Mouse (Mus musculus): ENCODE measurements at regions not wholly inside any gene's neighbourhood (a gene's known extent, or its start where the extent isn't known, plus 50 kb on each side); places are given as distances from the start of the nearest gene placed in this dataset.
A peak's percentile ranks its signal among the peaks of the same experiment; 100 is the strongest.

DNA sequence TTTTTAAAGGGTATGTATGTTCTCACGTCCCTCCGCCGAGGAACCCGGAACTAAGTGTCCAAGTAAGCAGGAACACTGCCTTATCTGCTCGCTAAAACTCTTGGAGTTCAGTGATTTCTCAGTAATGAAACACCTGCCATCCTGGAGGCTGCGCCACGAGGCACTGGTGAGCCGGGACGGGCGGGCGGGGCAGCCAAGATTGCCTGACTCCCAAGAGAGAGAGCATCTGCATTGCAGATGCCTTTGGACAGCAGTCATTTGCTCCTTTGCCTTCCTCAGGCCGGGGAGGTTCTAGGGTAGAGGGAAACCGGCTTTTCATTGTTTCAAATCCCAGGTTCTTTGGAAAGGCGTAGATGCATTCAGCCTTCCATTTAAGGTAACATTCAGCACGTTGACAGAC lies 450.8 kb downstream of the Zfp704 start:
- no peaks in the 10 kb centered on the region for H3K79me2 ChIP-seq (ENCODE audit: control insufficient read depth, insufficient read depth)
- TF ChIP-seq FOSL1 (IDR thresholded peaks at IDR 0.05; ENCODE audit: insufficient read depth, low read length, poor library complexity, severe bottlenecking) (no peak), MYOD1 (IDR thresholded peaks at IDR 0.05; ENCODE audit: control insufficient read depth, insufficient read length, low read depth) (no peak), MYOG (IDR thresholded peaks at IDR 0.05; ENCODE audit: control insufficient read depth, extremely low read depth, insufficient read length) (no peak), USF1 (IDR thresholded peaks at IDR 0.05; ENCODE audit: low read depth) (no peak), CTCF (IDR thresholded peaks at IDR 0.05; ENCODE audit: control insufficient read depth, insufficient read depth, insufficient read length) (no peak), CEBPB (IDR thresholded peaks at IDR 0.05; ENCODE audit: low read depth) (no peak), MAX (IDR thresholded peaks at IDR 0.05) (no peak)
- H3K4me3 ChIP-seq (ENCODE audit: insufficient read depth, poor library complexity, severe bottlenecking), result no peak overlapping the region
- no peak overlapping the region for H3ac ChIP-seq (ENCODE audit: control insufficient read depth, insufficient read length, low read depth)
- H3K36me3 ChIP-seq (ENCODE audit: control insufficient read depth, insufficient read depth), result no peaks in the 10 kb centered on the region
- no peaks in the 10 kb centered on the region for H3K79me3 ChIP-seq (ENCODE audit: low read depth)
- no peaks in the 10 kb centered on the region for H3K27me3 ChIP-seq (ENCODE audit: control insufficient read depth, insufficient read depth, insufficient read length)

DNA sequence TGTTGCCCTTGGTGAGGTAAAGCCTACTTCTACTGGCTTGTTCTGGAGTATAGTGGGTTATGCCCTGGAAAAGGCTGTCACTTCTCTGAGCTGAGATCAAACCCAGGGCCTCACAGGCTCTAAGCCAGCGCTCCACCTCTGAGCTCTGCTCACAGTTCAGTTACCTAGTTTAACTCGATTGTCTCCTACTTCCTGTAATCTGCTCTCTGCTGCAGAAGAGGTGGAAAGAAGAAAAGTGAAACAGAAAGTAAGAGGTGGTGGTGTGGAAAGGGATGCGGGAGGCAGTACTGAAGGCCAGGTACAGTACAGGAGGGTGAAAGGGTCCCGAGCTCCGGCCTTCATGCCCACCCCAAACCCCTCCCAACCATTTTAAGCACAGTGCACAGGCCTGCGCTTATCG lies 455.7 kb downstream of the Zfp704 start:
- Histone ChIP-seq H3K27me3 (ENCODE audit: control insufficient read depth, insufficient read depth, insufficient read length) (no peaks in the 10 kb centered on the region), H3K36me3 (ENCODE audit: control insufficient read depth, insufficient read depth) (no peaks in the 10 kb centered on the region)
- TF ChIP-seq MYOD1 (IDR thresholded peaks at IDR 0.05; ENCODE audit: control insufficient read depth, insufficient read length, low read depth) (no peak), MYOG (IDR thresholded peaks at IDR 0.05; ENCODE audit: control insufficient read depth, extremely low read depth, insufficient read length) (no peak), FOSL1 (IDR thresholded peaks at IDR 0.05; ENCODE audit: insufficient read depth, low read length, poor library complexity, severe bottlenecking) (no peak), CTCF (IDR thresholded peaks at IDR 0.05; ENCODE audit: control insufficient read depth, insufficient read depth, insufficient read length) (no peak), USF1 (IDR thresholded peaks at IDR 0.05; ENCODE audit: low read depth) (no peak), MAX (IDR thresholded peaks at IDR 0.05) (no peak), CEBPB (IDR thresholded peaks at IDR 0.05; ENCODE audit: low read depth) (no peak)

DNA sequence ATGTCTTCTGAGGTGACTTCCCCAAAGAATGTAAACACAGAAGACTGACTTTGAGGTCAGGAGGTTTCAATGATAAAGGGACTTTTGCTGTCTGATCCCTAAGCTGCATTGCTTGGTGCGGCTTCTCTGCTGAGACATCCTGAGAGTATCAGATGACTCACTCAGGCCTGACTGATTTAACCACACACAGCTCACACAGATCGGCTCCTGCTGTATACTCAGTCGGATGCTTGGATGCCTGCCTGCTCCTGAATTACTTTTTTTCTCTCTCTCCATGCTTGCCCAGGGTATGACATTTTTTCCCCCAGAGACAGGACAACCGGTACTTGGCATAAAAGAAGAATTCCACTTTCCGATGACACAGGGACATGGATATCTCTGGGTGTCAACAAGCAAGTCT lies 456.2 kb downstream of the Zfp704 start:
- TF ChIP-seq CEBPB (IDR thresholded peaks at IDR 0.05; ENCODE audit: low read depth), result no peak
- TF ChIP-seq MYOG (IDR thresholded peaks at IDR 0.05; ENCODE audit: control insufficient read depth, extremely low read depth, insufficient read length), result no peak
- TF ChIP-seq USF1 (IDR thresholded peaks at IDR 0.05; ENCODE audit: low read depth), result peak; percentile 2
- TF ChIP-seq FOSL1 (IDR thresholded peaks at IDR 0.05; ENCODE audit: insufficient read depth, low read length, poor library complexity, severe bottlenecking), result peak; percentile 60
- TF ChIP-seq CTCF (IDR thresholded peaks at IDR 0.05; ENCODE audit: control insufficient read depth, insufficient read depth, insufficient read length), result no peak
- peak; percentile 65 for TF ChIP-seq MAX (IDR thresholded peaks at IDR 0.05)
- TF ChIP-seq MYOD1 (IDR thresholded peaks at IDR 0.05; ENCODE audit: control insufficient read depth, insufficient read length, low read depth), result peak; percentile 51
- no peak overlapping the region for H3K4me3 ChIP-seq (ENCODE audit: insufficient read depth, poor library complexity, severe bottlenecking)
- no peak overlapping the region for H3ac ChIP-seq (ENCODE audit: control insufficient read depth, insufficient read length, low read depth)
- no peaks in the 10 kb centered on the region for H3K36me3 ChIP-seq (ENCODE audit: control insufficient read depth, insufficient read depth)
- H3K79me2 ChIP-seq (ENCODE audit: control insufficient read depth, insufficient read depth), result no peaks in the 10 kb centered on the region
- no peaks in the 10 kb centered on the region for H3K27me3 ChIP-seq (ENCODE audit: control insufficient read depth, insufficient read depth, insufficient read length)
- H3K79me3 ChIP-seq (ENCODE audit: low read depth), result no peaks in the 10 kb centered on the region

More for the DNA sequence above, 455.7 kb downstream of the Zfp704 start:
- no peaks in the 10 kb centered on the region for H3K79me2 ChIP-seq (ENCODE audit: control insufficient read depth, insufficient read depth)
- H3K79me3 ChIP-seq (ENCODE audit: low read depth), result no peaks in the 10 kb centered on the region
- no peak overlapping the region for H3K4me3 ChIP-seq (ENCODE audit: insufficient read depth, poor library complexity, severe bottlenecking)
- H3ac ChIP-seq (ENCODE audit: control insufficient read depth, insufficient read length, low read depth), result peak overlapping the region; percentile 13

DNA sequence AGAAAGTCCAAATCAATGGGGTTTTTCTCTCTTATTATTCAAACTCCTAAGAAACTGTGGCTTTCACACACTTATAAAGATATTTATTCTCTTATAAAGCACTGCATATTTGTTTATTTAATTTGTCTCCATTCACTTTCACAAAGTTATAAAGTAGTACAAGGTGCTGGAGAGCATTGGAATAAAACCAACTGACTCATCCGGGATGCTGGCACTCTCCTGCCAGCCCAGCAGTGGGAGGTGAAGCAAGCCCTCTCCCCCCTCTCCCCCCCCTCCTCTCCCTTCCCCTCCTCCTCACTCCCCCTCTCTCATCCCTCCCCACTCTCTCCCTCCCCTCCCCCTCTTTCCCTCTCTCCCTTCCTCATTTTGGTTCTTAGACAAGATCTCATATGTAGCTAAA lies 457.6 kb downstream of the Zfp704 start:
- Histone ChIP-seq H3K79me3 (ENCODE audit: low read depth) (no peaks in the 10 kb centered on the region), H3K4me3 (ENCODE audit: insufficient read depth, poor library complexity, severe bottlenecking) (no peak overlapping the region), H3K36me3 (ENCODE audit: control insufficient read depth, insufficient read depth) (no peaks in the 10 kb centered on the region), H3K79me2 (ENCODE audit: control insufficient read depth, insufficient read depth) (no peaks in the 10 kb centered on the region), H3ac (ENCODE audit: control insufficient read depth, insufficient read length, low read depth) (no peak overlapping the region), H3K27me3 (ENCODE audit: control insufficient read depth, insufficient read depth, insufficient read length) (no peaks in the 10 kb centered on the region)
- TF ChIP-seq MAX (IDR thresholded peaks at IDR 0.05) (no peak), USF1 (IDR thresholded peaks at IDR 0.05; ENCODE audit: low read depth) (no peak), MYOG (IDR thresholded peaks at IDR 0.05; ENCODE audit: control insufficient read depth, extremely low read depth, insufficient read length) (no peak), CTCF (IDR thresholded peaks at IDR 0.05; ENCODE audit: control insufficient read depth, insufficient read depth, insufficient read length) (no peak), MYOD1 (IDR thresholded peaks at IDR 0.05; ENCODE audit: control insufficient read depth, insufficient read length, low read depth) (no peak), FOSL1 (IDR thresholded peaks at IDR 0.05; ENCODE audit: insufficient read depth, low read length, poor library complexity, severe bottlenecking) (no peak), CEBPB (IDR thresholded peaks at IDR 0.05; ENCODE audit: low read depth) (no peak)

DNA sequence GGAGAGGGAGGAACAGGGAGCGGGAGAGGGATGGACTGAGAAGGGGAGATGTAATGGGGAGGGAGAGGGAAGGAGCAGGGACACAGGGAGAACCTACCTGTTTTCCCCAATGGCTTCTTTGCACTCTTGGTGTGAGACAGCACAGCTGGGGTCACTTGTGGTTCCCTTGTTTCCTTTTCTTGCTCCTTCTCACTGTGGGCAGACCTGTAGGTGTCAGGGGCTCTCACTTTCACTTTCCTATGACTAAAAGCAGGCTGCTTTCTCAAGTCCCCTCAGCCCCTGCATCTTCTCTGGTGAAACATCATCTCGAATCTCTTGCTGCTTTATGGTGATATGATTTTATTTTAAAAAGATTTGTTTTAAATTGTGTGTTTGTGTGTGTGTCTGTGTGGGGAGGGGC lies 458.3 kb downstream of the Zfp704 start:
- Histone ChIP-seq H3K4me3 (ENCODE audit: insufficient read depth, poor library complexity, severe bottlenecking) (no peak overlapping the region), H3K36me3 (ENCODE audit: control insufficient read depth, insufficient read depth) (no peaks in the 10 kb centered on the region), H3ac (ENCODE audit: control insufficient read depth, insufficient read length, low read depth) (no peak overlapping the region), H3K79me3 (ENCODE audit: low read depth) (no peaks in the 10 kb centered on the region), H3K79me2 (ENCODE audit: control insufficient read depth, insufficient read depth) (no peaks in the 10 kb centered on the region), H3K27me3 (ENCODE audit: control insufficient read depth, insufficient read depth, insufficient read length) (no peaks in the 10 kb centered on the region)
- TF ChIP-seq MYOG (IDR thresholded peaks at IDR 0.05; ENCODE audit: control insufficient read depth, extremely low read depth, insufficient read length), result no peak
- no peak for TF ChIP-seq USF1 (IDR thresholded peaks at IDR 0.05; ENCODE audit: low read depth)
- no peak for TF ChIP-seq MAX (IDR thresholded peaks at IDR 0.05)
- no peak for TF ChIP-seq CEBPB (IDR thresholded peaks at IDR 0.05; ENCODE audit: low read depth)
- TF ChIP-seq MYOD1 (IDR thresholded peaks at IDR 0.05; ENCODE audit: control insufficient read depth, insufficient read length, low read depth), result no peak
- no peak for TF ChIP-seq CTCF (IDR thresholded peaks at IDR 0.05; ENCODE audit: control insufficient read depth, insufficient read depth, insufficient read length)
- no peak for TF ChIP-seq FOSL1 (IDR thresholded peaks at IDR 0.05; ENCODE audit: insufficient read depth, low read length, poor library complexity, severe bottlenecking)

DNA sequence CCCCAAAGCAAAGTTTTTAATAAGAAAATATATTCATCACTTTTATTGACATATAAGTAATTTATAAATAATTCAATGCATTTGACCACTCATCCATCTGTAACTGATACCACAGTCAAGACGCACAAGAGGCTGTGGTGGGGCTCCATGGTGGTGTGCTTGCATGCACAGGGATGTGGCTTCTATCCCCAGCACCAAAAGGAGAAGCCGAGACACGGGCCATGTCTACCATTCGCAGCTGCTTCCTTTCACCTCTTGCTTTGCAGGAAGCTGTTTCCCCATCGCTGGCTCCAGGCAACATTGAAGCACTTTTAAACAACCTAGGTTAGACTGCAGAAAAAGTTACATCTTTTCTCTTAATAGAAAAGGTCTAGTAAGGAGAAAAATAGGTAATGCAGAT lies 461.3 kb downstream of the Zfp704 start:
- TF ChIP-seq FOSL1 (IDR thresholded peaks at IDR 0.05; ENCODE audit: insufficient read depth, low read length, poor library complexity, severe bottlenecking) (no peak), CTCF (IDR thresholded peaks at IDR 0.05; ENCODE audit: control insufficient read depth, insufficient read depth, insufficient read length) (no peak), MYOD1 (IDR thresholded peaks at IDR 0.05; ENCODE audit: control insufficient read depth, insufficient read length, low read depth) (no peak), MAX (IDR thresholded peaks at IDR 0.05) (no peak), CEBPB (IDR thresholded peaks at IDR 0.05; ENCODE audit: low read depth) (no peak), MYOG (IDR thresholded peaks at IDR 0.05; ENCODE audit: control insufficient read depth, extremely low read depth, insufficient read length) (no peak), USF1 (IDR thresholded peaks at IDR 0.05; ENCODE audit: low read depth) (no peak)
- Histone ChIP-seq H3K4me3 (ENCODE audit: insufficient read depth, poor library complexity, severe bottlenecking) (no peak overlapping the region), H3K27me3 (ENCODE audit: control insufficient read depth, insufficient read depth, insufficient read length) (no peaks in the 10 kb centered on the region)

More for the DNA sequence above, 461.3 kb downstream of the Zfp704 start:
- Histone ChIP-seq H3K79me2 (ENCODE audit: control insufficient read depth, insufficient read depth) (no peaks in the 10 kb centered on the region), H3K79me3 (ENCODE audit: low read depth) (no peaks in the 10 kb centered on the region), H3ac (ENCODE audit: control insufficient read depth, insufficient read length, low read depth) (no peak overlapping the region), H3K36me3 (ENCODE audit: control insufficient read depth, insufficient read depth) (no peaks in the 10 kb centered on the region)

Measured in C2C12 (cell line).